Mouse (Mus musculus) lung, postnatal 25 days (tissue): ENCODE results near the gene Crcp.

Experiments used
- DNase-seq: peaks from one replicate; pipeline ENCODE4 v3.0.0; 2022; ENCODE audit warnings: low spot score

Crcp gene

GRCm38 (mm10) chr5:130096754-130097153 is 67.7 kb downstream of the Crcp start:
- no peak for DNase-seq

- no peak for DNase-seq
Measured at GRCm38 (mm10) chr5:130097837-130098236, 68.7 kb downstream of the Crcp start.

GRCm38 (mm10) chr5:130101724-130102123 is 72.6 kb downstream of the Crcp start:
- no peak for DNase-seq

- DNase-seq = no peak
Measured at GRCm38 (mm10) chr5:130109348-130109747, 80.3 kb downstream of the Crcp start.
